Mouse (Mus musculus): ENCODE results near the gene Olfr119.
"Not testable (repeated sequence)": the region's sequence is repeated elsewhere in the genome, so short reads cannot be mapped to it uniquely, and the experiment has no call there.

Gene Olfr119

DNA sequence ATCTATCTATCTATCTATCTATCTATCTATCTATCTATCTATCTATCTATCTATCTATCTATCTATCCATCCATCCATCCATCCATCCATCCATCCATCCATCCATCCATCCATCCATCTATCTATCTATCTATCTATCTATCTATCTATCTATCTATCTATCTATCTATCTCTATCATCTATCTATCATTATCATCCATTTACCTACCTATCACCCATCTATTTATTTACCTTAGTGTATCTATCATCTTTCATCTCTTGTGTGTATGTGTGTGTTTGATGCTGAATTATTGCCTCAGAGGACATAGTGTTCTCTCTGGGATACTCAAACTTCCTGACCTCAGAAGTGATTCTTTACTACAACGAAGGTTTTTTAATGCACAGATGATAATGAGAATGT, at the start of gene Olfr119:
Gene Olfr119 (plus strand): TSS at position 301 of the 400 bp plus-strand sequence.
- DNase-seq = not testable (repeated sequence)

DNA sequence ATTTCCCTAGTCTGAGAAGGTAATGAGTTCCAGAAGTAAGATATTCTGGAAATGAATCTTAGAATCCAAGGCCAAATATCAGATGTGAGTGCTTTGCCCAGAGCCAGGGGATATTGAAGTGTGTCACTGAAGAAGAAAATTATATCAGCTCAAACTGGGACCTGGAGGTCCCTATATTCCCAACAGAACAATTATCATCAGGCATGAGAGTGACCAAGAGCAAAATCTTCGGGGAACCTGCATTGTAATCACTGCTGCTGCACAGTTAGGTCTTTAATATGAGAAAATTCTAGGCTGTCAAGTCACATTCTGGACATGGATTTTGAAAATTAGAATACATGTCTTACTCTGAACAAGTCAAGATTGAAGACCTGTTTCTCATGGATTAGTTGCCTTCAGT, 32.7 kb upstream of the Olfr119 start, which contains the start of gene Olfr117:
Gene Olfr117 (minus strand): TSS at position 101 of the 400 bp plus-strand sequence.
- DNase-seq = no peak

DNA sequence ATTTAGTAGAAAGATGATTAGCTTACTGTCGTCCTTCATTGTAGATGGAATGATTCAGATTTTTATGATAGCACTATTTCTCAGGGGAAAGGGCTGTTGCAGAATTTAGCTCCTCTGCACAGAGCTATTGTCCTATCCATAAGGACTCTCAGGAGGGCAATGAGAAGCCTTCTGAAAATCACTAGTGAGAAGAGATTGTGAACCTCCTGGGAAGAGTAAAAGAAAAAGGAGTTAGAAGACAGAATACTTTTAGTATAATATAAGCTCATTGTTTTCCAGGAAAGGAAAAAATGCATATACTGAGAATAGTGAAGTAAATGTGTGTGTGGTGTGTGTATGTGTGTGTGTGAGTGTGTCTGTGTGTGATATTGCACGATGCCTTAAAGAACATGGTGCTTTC, 29.7 kb upstream of the Olfr119 start, which contains the start of gene Olfr118:
Gene Olfr118 (plus strand): TSS at position 301 of the 400 bp plus-strand sequence.
- no peak for DNase-seq

DNA sequence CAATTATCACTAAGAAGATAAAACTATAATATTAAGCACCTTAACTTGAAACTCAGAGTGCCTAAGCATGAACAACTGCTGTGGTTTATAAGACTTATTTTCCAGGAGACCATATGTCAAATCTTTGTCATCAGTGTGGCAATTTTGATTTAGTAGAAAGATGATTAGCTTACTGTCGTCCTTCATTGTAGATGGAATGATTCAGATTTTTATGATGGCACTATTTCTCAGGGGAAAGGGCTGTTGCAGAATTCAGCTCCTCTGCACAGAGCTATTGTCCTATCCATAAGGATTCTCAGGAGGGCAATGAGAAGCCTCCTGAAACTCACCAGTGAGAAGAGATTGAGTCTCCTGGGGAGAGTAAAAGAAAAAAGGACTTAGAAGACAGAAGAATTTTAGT, 25.1 kb downstream of the Olfr119 start, which contains the start of gene Olfr120:
Gene Olfr120 (plus strand): TSS at position 301 of the 400 bp plus-strand sequence.
- DNase-seq = no peak

DNA sequence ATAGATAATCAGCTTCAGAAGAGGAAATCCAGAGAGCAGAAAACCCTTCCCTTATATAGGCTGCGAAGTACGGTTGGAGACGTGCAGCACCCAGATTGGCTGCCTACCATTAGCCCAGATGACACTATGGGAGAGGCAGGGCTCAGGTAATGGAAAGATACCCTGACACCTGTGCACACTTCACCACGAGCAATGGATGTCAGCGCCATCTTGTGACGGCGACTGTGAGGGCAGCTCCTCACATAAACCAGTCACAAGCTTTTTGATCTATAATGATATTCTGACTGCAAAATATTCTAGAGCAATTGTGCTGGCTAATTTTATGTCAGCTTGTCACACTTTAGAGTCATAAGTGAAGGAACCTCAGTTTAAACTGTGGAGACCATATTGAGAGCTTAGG, 41.7 kb downstream of the Olfr119 start:
- DNase-seq = no peak
